Mouse (Mus musculus): ENCODE measurements at regions not wholly inside any gene's neighbourhood (a gene's known extent, or its start where the extent isn't known, plus 50 kb on each side); places are given as distances from the start of the nearest gene placed in this dataset.

- Histone ChIP-seq H3K36me3 (no peaks in the 10 kb centered on the region), H3K9ac (no peak overlapping the region), H3K9me3 (replicated peaks) (no peaks in the 10 kb centered on the region), H3K4me1 (replicated peaks) (no peaks in the 10 kb centered on the region), H3K4me2 (no peak overlapping the region), H3K27ac (no peak overlapping the region), H3K27me3 (no peaks in the 10 kb centered on the region), H3K4me3 (replicated peaks) (no peak overlapping the region)
- ATAC-seq (ENCODE audit: low read depth) (no peak), DNase-seq (no peak)
- WGBS (ENCODE audit: insufficient replicate concordance) = 63% methylated on average over 4 of the region's 4 CpGs
Measured at GRCm38 (mm10) chr14:37292084-37292860, 157.2 kb upstream of the Ghitm start.

GRCm38 (mm10) chr14:37284391-37284790 is 149.3 kb upstream of the Ghitm start:
- no peak for DNase-seq
- no peak for ATAC-seq (ENCODE audit: low read depth)
- H3K27ac ChIP-seq = no peak overlapping the region
- no peaks in the 10 kb centered on the region for H3K4me1 ChIP-seq (replicated peaks)
- WGBS (ENCODE audit: insufficient replicate concordance) = 44% methylated on average over 5 of the region's 5 CpGs
- no peaks in the 10 kb centered on the region for H3K36me3 ChIP-seq
- H3K9me3 ChIP-seq (replicated peaks) = no peaks in the 10 kb centered on the region
- H3K4me3 ChIP-seq (replicated peaks) = no peak overlapping the region
- no peak overlapping the region for H3K4me2 ChIP-seq
- no peaks in the 10 kb centered on the region for H3K27me3 ChIP-seq
- H3K9ac ChIP-seq = no peak overlapping the region

GRCm38 (mm10) chr14:37279356-37279755 is 144.3 kb upstream of the Ghitm start:
- 52% methylated on average over 2 of the region's 2 CpGs for WGBS (ENCODE audit: insufficient replicate concordance)
- DNase-seq = no peak

GRCm38 (mm10) chr14:37276728-37277695 is 141.9 kb upstream of the Ghitm start:
- Histone ChIP-seq H3K4me3 (replicated peaks) (no peak overlapping the region), H3K27ac (no peak overlapping the region), H3K4me1 (replicated peaks) (no peaks in the 10 kb centered on the region), H3K9ac (no peak overlapping the region), H3K4me2 (no peak overlapping the region), H3K27me3 (no peaks in the 10 kb centered on the region), H3K9me3 (replicated peaks) (no peaks in the 10 kb centered on the region), H3K36me3 (no peaks in the 10 kb centered on the region)
- 25% methylated on average over 7 of the region's 7 CpGs for WGBS (ENCODE audit: insufficient replicate concordance)
- no peak for ATAC-seq (ENCODE audit: low read depth)
- no peak for DNase-seq

More at GRCm38 (mm10) chr14:37279356-37279755, 144.3 kb upstream of the Ghitm start:
- Histone ChIP-seq H3K4me3 (replicated peaks) (no peak overlapping the region), H3K36me3 (no peaks in the 10 kb centered on the region), H3K27ac (no peak overlapping the region), H3K9ac (no peak overlapping the region), H3K4me2 (no peak overlapping the region), H3K4me1 (replicated peaks) (no peaks in the 10 kb centered on the region), H3K9me3 (replicated peaks) (no peaks in the 10 kb centered on the region), H3K27me3 (no peaks in the 10 kb centered on the region)
- no peak for ATAC-seq (ENCODE audit: low read depth)

GRCm38 (mm10) chr14:37272063-37272462 is 137.0 kb upstream of the Ghitm start:
- H3K27ac ChIP-seq = no peak overlapping the region
- 47% methylated on average over 2 of the region's 2 CpGs for WGBS (ENCODE audit: insufficient replicate concordance)
- no peak overlapping the region for H3K4me3 ChIP-seq (replicated peaks)
- H3K4me2 ChIP-seq = no peak overlapping the region
- H3K36me3 ChIP-seq = no peaks in the 10 kb centered on the region
- no peaks in the 10 kb centered on the region for H3K4me1 ChIP-seq (replicated peaks)
- no peaks in the 10 kb centered on the region for H3K9me3 ChIP-seq (replicated peaks)
- no peaks in the 10 kb centered on the region for H3K27me3 ChIP-seq
- DNase-seq (no peak), ATAC-seq (ENCODE audit: low read depth) (no peak)
- no peak overlapping the region for H3K9ac ChIP-seq

- DNase-seq (no peak), ATAC-seq (ENCODE audit: low read depth) (no peak)
- Histone ChIP-seq H3K36me3 (no peaks in the 10 kb centered on the region), H3K9me3 (replicated peaks) (no peaks in the 10 kb centered on the region), H3K4me1 (replicated peaks) (no peaks in the 10 kb centered on the region), H3K27ac (no peak overlapping the region), H3K27me3 (no peaks in the 10 kb centered on the region), H3K4me3 (replicated peaks) (no peak overlapping the region), H3K9ac (no peak overlapping the region), H3K4me2 (no peak overlapping the region)
- WGBS (ENCODE audit: insufficient replicate concordance) = 55% methylated on average over 6 of the region's 6 CpGs
Measured at GRCm38 (mm10) chr14:37271015-37271933, 136.2 kb upstream of the Ghitm start.

GRCm38 (mm10) chr14:37269920-37270319 is 134.8 kb upstream of the Ghitm start:
- no peaks in the 10 kb centered on the region for H3K36me3 ChIP-seq
- DNase-seq = no peak
- WGBS (ENCODE audit: insufficient replicate concordance) = 23% methylated on average over 2 of the region's 2 CpGs

GRCm38 (mm10) chr14:37238632-37239032 is 103.6 kb upstream of the Ghitm start:
- H3K4me2 ChIP-seq = no peak overlapping the region
- 39% methylated on average over 4 of the region's 4 CpGs for WGBS (ENCODE audit: insufficient replicate concordance)
- no peak for ATAC-seq (ENCODE audit: low read depth)
- peak; percentile 1 for DNase-seq
- no peaks in the 10 kb centered on the region for H3K27me3 ChIP-seq
- no peak overlapping the region for H3K4me3 ChIP-seq (replicated peaks)
- no peaks in the 10 kb centered on the region for H3K4me1 ChIP-seq (replicated peaks)
- no peaks in the 10 kb centered on the region for H3K9me3 ChIP-seq (replicated peaks)
- H3K9ac ChIP-seq = no peak overlapping the region
- H3K27ac ChIP-seq = no peak overlapping the region
- no peaks in the 10 kb centered on the region for H3K36me3 ChIP-seq

More at GRCm38 (mm10) chr14:37269920-37270319, 134.8 kb upstream of the Ghitm start:
- Histone ChIP-seq H3K27me3 (no peaks in the 10 kb centered on the region), H3K4me2 (no peak overlapping the region), H3K9ac (no peak overlapping the region), H3K9me3 (replicated peaks) (no peaks in the 10 kb centered on the region), H3K4me1 (replicated peaks) (no peaks in the 10 kb centered on the region), H3K4me3 (replicated peaks) (no peak overlapping the region), H3K27ac (no peak overlapping the region)
- no peak for ATAC-seq (ENCODE audit: low read depth)

- H3K27me3 ChIP-seq = no peaks in the 10 kb centered on the region
- H3K9me3 ChIP-seq (replicated peaks) = no peaks in the 10 kb centered on the region
- no peak overlapping the region for H3K9ac ChIP-seq
- H3K36me3 ChIP-seq = no peaks in the 10 kb centered on the region
- no peak overlapping the region for H3K27ac ChIP-seq
- no peak for DNase-seq
- H3K4me1 ChIP-seq (replicated peaks) = no peaks in the 10 kb centered on the region
- H3K4me3 ChIP-seq (replicated peaks) = no peak overlapping the region
- H3K4me2 ChIP-seq = no peak overlapping the region
- ATAC-seq (ENCODE audit: low read depth) = no peak
- WGBS (ENCODE audit: insufficient replicate concordance) = 63% methylated on average over 5 of the region's 5 CpGs
Measured at GRCm38 (mm10) chr14:37237191-37237590, 102.1 kb upstream of the Ghitm start.

- Histone ChIP-seq H3K4me2 (no peak overlapping the region), H3K27ac (no peak overlapping the region), H3K4me1 (replicated peaks) (no peaks in the 10 kb centered on the region), H3K4me3 (replicated peaks) (no peak overlapping the region), H3K36me3 (no peaks in the 10 kb centered on the region), H3K9me3 (replicated peaks) (no peaks in the 10 kb centered on the region), H3K27me3 (no peaks in the 10 kb centered on the region), H3K9ac (no peak overlapping the region)
- ATAC-seq (ENCODE audit: low read depth) (no peak), DNase-seq (no peak)
Measured at GRCm38 (mm10) chr14:37208256-37208655, 73.2 kb upstream of the Ghitm start.

- Histone ChIP-seq H3K27ac (no peak overlapping the region), H3K27me3 (no peaks in the 10 kb centered on the region), H3K36me3 (no peaks in the 10 kb centered on the region), H3K4me3 (replicated peaks) (no peak overlapping the region), H3K9me3 (replicated peaks) (no peaks in the 10 kb centered on the region), H3K9ac (no peak overlapping the region), H3K4me2 (no peak overlapping the region), H3K4me1 (replicated peaks) (no peaks in the 10 kb centered on the region)
- DNase-seq (no peak), ATAC-seq (ENCODE audit: low read depth) (no peak)
- WGBS (ENCODE audit: insufficient replicate concordance) = 46% methylated on average over 5 of the region's 5 CpGs
Measured at GRCm38 (mm10) chr14:37189795-37190194, 54.7 kb upstream of the Ghitm start.

Data from liver, embryonic 13.5 days (tissue).